Mouse (Mus musculus) colon, adult 2 months (tissue): ENCODE data around the gene Slx4. TPM values are rescaled to one million over a fixed set of nuclear protein-coding genes. Genes with fewer than 3 reads are reported as not detected.

Experiments
- polyA plus RNA-seq: library from polyadenylated mRNA; depleted of rRNA; stranded (reverse); fragments of >200 nt; gene quantifications from 2 replicates; pipeline ENCODE4 v1.2.3, GENCODE M21; 2012; rRNA removed

The Slx4 gene
- 11.6 and 13.4 TPM in 2 replicates for polyA plus RNA-seq

GRCm38 (mm10) chr16:4003489-4004398, at the start of gene Slx4:
Gene Slx4 (minus strand): TSS chr16:4003770.

GRCm38 (mm10) chr16:4036807-4037206, 33.2 kb upstream of the Slx4 start, which contains the start of gene Dnase1:
Gene Dnase1 (plus strand): TSS chr16:4036942.

GRCm38 (mm10) chr16:3976251-3976671, 27.3 kb downstream of the Slx4 start, which contains the start of gene Nlrc3:
Gene Nlrc3 (minus strand): TSS chr16:3976632.

Other genes starting within 250 kb of the Slx4 start
- not detected in 2 replicates for gene Olfr15, start 172.9 kb downstream of the Slx4 start, polyA plus RNA-seq
- gene Zfp174, start 156.5 kb downstream of the Slx4 start, polyA plus RNA-seq, result 0.79 and 0.84 TPM in 2 replicates
- 53.7 and 64.5 TPM in 2 replicates for gene Naa60, start 131.4 kb downstream of the Slx4 start, polyA plus RNA-seq
- 1.6 and 1.9 TPM in 2 replicates for gene Zfp597, start 119.2 kb downstream of the Slx4 start, polyA plus RNA-seq
- not detected in 2 replicates for gene Gm20695, start 119.1 kb downstream of the Slx4 start, polyA plus RNA-seq
- 9.4 and 11.5 TPM in 2 replicates for gene 1700037C18Rik, start 95.1 kb downstream of the Slx4 start, polyA plus RNA-seq
- gene Cluap1, start 95.0 kb downstream of the Slx4 start, polyA plus RNA-seq, result 3.0 and 4.4 TPM in 2 replicates
- gene Nlrc3, start 27.1 kb downstream of the Slx4 start, polyA plus RNA-seq, result 2.4 and 2.5 TPM in 2 replicates
- gene Dnase1, start 33.2 kb upstream of the Slx4 start, polyA plus RNA-seq, result not detected in 2 replicates
- gene Trap1, start 74.1 kb upstream of the Slx4 start, polyA plus RNA-seq, result 63.3 and 78.2 TPM in 2 replicates
- 22.7 and 29.4 TPM in 2 replicates for gene Crebbp, start 210.2 kb upstream of the Slx4 start, polyA plus RNA-seq